Mouse (Mus musculus): ENCODE measurements around the gene Rsu1. TPM values are rescaled to one million over a fixed set of nuclear protein-coding genes. Genes with fewer than 3 reads are reported as not detected.
A peak's percentile ranks its signal among the peaks of the same experiment; 100 is the strongest.

Rsu1 gene
- polyA plus RNA-seq (2015; fragmentation: Nextera tagmentation; extraction: Ambion mirVana), result 45.9 and 50.0 TPM in 2 replicates

GRCm38 (mm10) chr2:13271165-13271957, at the start of gene Rsu1:
TSS of gene Rsu1 (minus strand) at chr2:13271415.
- peak within 1 kb of the TSS; percentile 70 for H3K9ac ChIP-seq
- H3K36me3 ChIP-seq (ENCODE audit: poor library complexity, severe bottlenecking), result no peaks in the 10 kb centered on the region
- ATAC-seq, result peak; percentile 99
- H3K4me3 ChIP-seq, result peak within 1 kb of the TSS; percentile 57
- H3K27ac ChIP-seq, result no peak within 1 kb of the TSS
- peak within 1 kb of the TSS; percentile 78 for H3K4me2 ChIP-seq
- H3K9me3 ChIP-seq (replicated peaks), result no peaks in the 10 kb centered on the region
- H3K4me1 ChIP-seq, result peaks cover 10% of the 10 kb centered on the region; the same call in 1 of the 2 replicates
- under 1% methylated on average over 37 of the region's 37 CpGs for WGBS
- H3K27me3 ChIP-seq, result no peaks in the 10 kb centered on the region

- no peaks in the 10 kb centered on the region for H3K9me3 ChIP-seq (replicated peaks)
- no peaks in the 10 kb centered on the region for H3K4me1 ChIP-seq
- H3K9ac ChIP-seq, result no peak overlapping the region
- WGBS, result 90% methylated on average over 3 of the region's 3 CpGs
- H3K4me2 ChIP-seq, result no peak overlapping the region
- H3K36me3 ChIP-seq (ENCODE audit: poor library complexity, severe bottlenecking), result no peaks in the 10 kb centered on the region
- H3K27me3 ChIP-seq, result no peaks in the 10 kb centered on the region
- H3K27ac ChIP-seq, result no peak overlapping the region
- H3K4me3 ChIP-seq, result no peak overlapping the region
- no peak for ATAC-seq
These were observed 32.2 kb upstream of the Rsu1 start for GRCm38 (mm10) chr2:13303376-13303775.

DNA sequence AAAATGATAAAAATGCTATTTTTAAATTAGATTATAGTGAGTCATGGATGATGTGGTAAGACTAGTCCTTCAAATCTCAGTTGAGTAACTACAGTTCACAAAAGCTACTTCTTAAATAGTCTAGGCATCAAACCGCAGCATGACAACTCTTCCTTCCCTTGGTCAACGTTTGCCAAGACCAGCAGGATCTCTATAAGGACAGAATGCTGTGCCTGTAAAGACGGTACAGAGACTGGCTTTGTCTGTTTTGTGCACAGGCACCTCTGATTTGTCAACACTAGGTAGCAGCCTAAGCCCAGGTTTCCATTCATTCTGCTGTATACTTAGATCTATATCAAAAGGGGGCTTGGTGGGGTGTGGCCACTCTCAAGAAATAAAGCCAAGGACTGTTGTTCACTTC, 27.8 kb upstream of the Rsu1 start:
- H3K36me3 ChIP-seq (ENCODE audit: poor library complexity, severe bottlenecking), result no peaks in the 10 kb centered on the region
- 23% methylated on average over 3 of the region's 3 CpGs for WGBS

DNA sequence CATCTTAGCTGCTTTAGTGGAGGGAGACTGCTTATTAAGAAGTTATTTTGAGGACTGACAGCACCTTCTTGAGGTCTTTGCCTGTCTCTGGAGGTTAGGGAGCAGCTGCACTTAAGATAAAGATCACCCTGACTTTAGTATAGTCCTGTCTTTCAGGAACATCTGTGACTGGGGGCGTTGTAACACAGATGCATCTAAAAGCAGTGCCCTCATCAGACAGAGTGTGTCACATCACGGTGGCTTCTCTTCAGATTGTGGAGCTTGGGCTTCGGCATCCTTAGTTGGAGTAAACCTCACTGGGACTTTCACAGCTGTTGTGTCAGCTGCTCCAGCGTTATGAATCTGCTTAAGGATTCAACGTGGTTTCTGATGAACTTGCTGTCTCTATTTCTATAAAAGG, 26.5 kb upstream of the Rsu1 start:
- no peaks in the 10 kb centered on the region for H3K27me3 ChIP-seq
- no peak for ATAC-seq
- H3K4me3 ChIP-seq, result no peak overlapping the region
- H3K9ac ChIP-seq, result no peak overlapping the region
- no peaks in the 10 kb centered on the region for H3K36me3 ChIP-seq (ENCODE audit: poor library complexity, severe bottlenecking)
- 67% methylated on average over 5 of the region's 5 CpGs for WGBS
- H3K27ac ChIP-seq, result no peak overlapping the region
- no peaks in the 10 kb centered on the region for H3K4me1 ChIP-seq
- H3K9me3 ChIP-seq (replicated peaks), result no peaks in the 10 kb centered on the region
- no peak overlapping the region for H3K4me2 ChIP-seq

More for the DNA sequence above, 27.8 kb upstream of the Rsu1 start:
- H3K4me2 ChIP-seq, result no peak overlapping the region
- no peaks in the 10 kb centered on the region for H3K4me1 ChIP-seq
- no peaks in the 10 kb centered on the region for H3K27me3 ChIP-seq
- no peaks in the 10 kb centered on the region for H3K9me3 ChIP-seq (replicated peaks)
- no peak overlapping the region for H3K4me3 ChIP-seq
- no peak overlapping the region for H3K9ac ChIP-seq
- no peak overlapping the region for H3K27ac ChIP-seq
- peak; percentile 93 for ATAC-seq

- H3K4me3 ChIP-seq, result no peak overlapping the region
- H3K4me2 ChIP-seq, result no peak overlapping the region
- no peaks in the 10 kb centered on the region for H3K27me3 ChIP-seq
- WGBS, result 2% methylated on average over 1 of the region's 1 CpGs
- no peak overlapping the region for H3K9ac ChIP-seq
- H3K36me3 ChIP-seq (ENCODE audit: poor library complexity, severe bottlenecking), result no peaks in the 10 kb centered on the region
- ATAC-seq, result peak; percentile 63
- H3K27ac ChIP-seq, result no peak overlapping the region
- no peaks in the 10 kb centered on the region for H3K4me1 ChIP-seq
- H3K9me3 ChIP-seq (replicated peaks), result no peaks in the 10 kb centered on the region
These were observed 19.4 kb upstream of the Rsu1 start for GRCm38 (mm10) chr2:13290661-13291060.

GRCm38 (mm10) chr2:13290070-13290469, 18.9 kb upstream of the Rsu1 start:
- Histone ChIP-seq H3K4me1 (no peaks in the 10 kb centered on the region), H3K4me2 (no peak overlapping the region), H3K27ac (no peak overlapping the region), H3K4me3 (no peak overlapping the region), H3K36me3 (ENCODE audit: poor library complexity, severe bottlenecking) (no peaks in the 10 kb centered on the region), H3K9me3 (replicated peaks) (no peaks in the 10 kb centered on the region), H3K9ac (no peak overlapping the region), H3K27me3 (no peaks in the 10 kb centered on the region)
- ATAC-seq, result peak; percentile 27; the same call in 1 of the 2 replicates
- 78% methylated on average over 3 of the region's 3 CpGs for WGBS

DNA sequence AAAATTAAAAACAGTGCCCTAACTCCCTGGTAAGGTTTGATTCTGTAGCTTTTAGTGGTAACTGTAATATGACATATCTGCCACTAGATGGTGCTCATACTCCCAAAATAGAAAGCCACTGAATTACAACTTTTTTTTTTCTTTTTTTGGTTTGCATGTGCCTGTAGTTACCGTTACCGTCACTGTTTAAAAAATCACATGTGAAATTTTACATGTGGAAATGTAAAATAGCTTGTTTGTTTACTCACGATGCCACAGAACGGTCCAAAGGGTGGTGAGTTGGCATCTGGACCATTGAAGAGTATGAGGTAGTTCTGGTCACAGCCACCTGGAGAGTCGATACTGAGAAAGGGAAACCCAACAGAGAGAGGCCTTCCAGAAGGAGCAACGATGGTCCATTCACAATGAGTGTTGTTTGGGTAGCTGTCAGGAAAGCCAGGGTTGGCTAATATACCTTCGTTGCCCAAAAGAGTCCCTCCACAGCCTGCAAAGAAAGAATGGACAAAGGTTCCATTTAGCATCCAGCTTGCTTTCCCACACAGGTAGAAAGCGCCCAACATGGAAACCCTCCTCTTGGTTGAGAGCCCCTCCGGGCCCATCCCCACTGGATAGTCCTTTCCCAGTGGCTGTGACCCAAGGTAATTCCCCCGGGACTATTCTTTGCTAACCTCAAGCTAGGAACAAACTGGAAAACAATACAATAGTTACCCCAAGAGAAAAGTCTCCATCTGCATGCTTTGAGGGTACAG, 7.1 kb upstream of the Rsu1 start:
- H3K9ac ChIP-seq, result no peak overlapping the region
- H3K4me1 ChIP-seq, result no peaks in the 10 kb centered on the region
- ATAC-seq, result peak; percentile 65
- H3K27ac ChIP-seq, result no peak overlapping the region
- no peaks in the 10 kb centered on the region for H3K36me3 ChIP-seq (ENCODE audit: poor library complexity, severe bottlenecking)
- 54% methylated on average over 10 of the region's 10 CpGs for WGBS
- H3K27me3 ChIP-seq, result no peaks in the 10 kb centered on the region
- no peak overlapping the region for H3K4me2 ChIP-seq
- H3K9me3 ChIP-seq (replicated peaks), result no peaks in the 10 kb centered on the region
- H3K4me3 ChIP-seq, result no peak overlapping the region

GRCm38 (mm10) chr2:13275874-13276273, 4.7 kb upstream of the Rsu1 start:
- no peaks in the 10 kb centered on the region for H3K9me3 ChIP-seq (replicated peaks)
- no peak for ATAC-seq
- WGBS, result 56% methylated on average over 7 of the region's 7 CpGs

GRCm38 (mm10) chr2:13270736-13271135, 479 bp downstream of the Rsu1 start:
- Histone ChIP-seq H3K36me3 (ENCODE audit: poor library complexity, severe bottlenecking) (no peaks in the 10 kb centered on the region), H3K27ac (no peak overlapping the region), H3K9ac (peak overlapping the region; percentile 70), H3K4me3 (peak overlapping the region; percentile 57), H3K9me3 (replicated peaks) (no peaks in the 10 kb centered on the region), H3K27me3 (no peaks in the 10 kb centered on the region), H3K4me2 (peak overlapping the region; percentile 78), H3K4me1 (peaks cover 10% of the 10 kb centered on the region; the same call in 1 of the 2 replicates)
- 58% methylated on average over 8 of the region's 8 CpGs for WGBS
- ATAC-seq, result no peak

More at GRCm38 (mm10) chr2:13275874-13276273, 4.7 kb upstream of the Rsu1 start:
- Histone ChIP-seq H3K4me3 (no peak overlapping the region), H3K36me3 (ENCODE audit: poor library complexity, severe bottlenecking) (no peaks in the 10 kb centered on the region), H3K4me1 (peaks cover 5% of the 10 kb centered on the region; the same call in 1 of the 2 replicates), H3K27ac (no peak overlapping the region), H3K4me2 (no peak overlapping the region), H3K27me3 (no peaks in the 10 kb centered on the region), H3K9ac (no peak overlapping the region)

DNA sequence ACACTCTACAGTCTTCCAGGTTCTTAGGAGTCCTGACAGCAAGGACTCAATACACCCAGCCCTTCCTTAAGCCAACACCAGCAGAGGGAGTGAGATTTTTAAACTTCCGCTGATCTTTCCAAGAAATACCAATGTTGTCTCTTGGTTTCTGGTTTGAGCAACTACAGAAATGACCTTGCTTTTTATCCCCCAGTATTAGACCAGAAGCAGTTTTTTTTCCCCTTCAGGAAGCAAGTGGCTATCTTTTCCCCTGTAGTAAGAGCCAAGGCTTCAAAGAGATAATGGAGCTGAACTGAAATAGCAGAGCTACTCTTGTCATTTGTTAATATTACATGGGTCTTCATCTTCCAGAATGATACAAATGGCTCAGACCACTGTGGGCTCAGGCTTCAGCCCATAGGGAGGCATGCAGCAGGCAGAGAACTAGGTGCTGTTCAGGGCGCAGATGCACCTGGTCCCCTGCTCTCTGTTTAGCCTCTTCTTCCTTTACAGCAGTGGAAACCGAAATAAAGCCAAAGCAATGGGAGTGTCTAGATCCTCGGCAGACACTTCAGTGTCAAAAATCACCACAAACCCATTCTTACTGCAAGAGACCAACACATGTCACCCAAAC, 2.4 kb downstream of the Rsu1 start:
- H3K4me3 ChIP-seq, result no peak overlapping the region
- no peaks in the 10 kb centered on the region for H3K36me3 ChIP-seq (ENCODE audit: poor library complexity, severe bottlenecking)
- no peak overlapping the region for H3K27ac ChIP-seq
- H3K4me1 ChIP-seq, result peaks cover 10% of the 10 kb centered on the region; the same call in 1 of the 2 replicates
- 94% methylated on average over 4 of the region's 4 CpGs for WGBS
- no peak overlapping the region for H3K4me2 ChIP-seq
- no peak for ATAC-seq
- no peaks in the 10 kb centered on the region for H3K9me3 ChIP-seq (replicated peaks)
- no peaks in the 10 kb centered on the region for H3K27me3 ChIP-seq
- H3K9ac ChIP-seq, result no peak overlapping the region

DNA sequence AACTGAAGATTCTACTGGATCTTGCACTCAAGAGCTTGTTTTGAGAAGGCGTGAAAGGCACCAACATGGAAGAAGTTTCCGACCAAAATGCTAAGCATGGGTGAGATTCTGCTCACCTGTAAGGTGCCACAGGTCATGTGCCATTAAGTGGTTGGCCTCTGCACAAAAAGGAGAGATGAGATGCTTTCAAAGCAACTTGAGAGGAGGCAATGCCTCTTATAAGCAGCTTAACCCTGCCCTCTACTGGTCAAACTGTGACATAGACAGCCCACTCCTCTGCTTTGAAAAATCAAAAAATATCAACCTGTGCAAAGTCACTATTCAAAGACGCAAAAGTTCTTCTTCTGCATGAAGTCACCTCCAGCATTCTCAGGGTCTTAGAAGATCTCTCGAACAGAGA, 6.3 kb downstream of the Rsu1 start:
- peak; percentile 76 for ATAC-seq

DNA sequence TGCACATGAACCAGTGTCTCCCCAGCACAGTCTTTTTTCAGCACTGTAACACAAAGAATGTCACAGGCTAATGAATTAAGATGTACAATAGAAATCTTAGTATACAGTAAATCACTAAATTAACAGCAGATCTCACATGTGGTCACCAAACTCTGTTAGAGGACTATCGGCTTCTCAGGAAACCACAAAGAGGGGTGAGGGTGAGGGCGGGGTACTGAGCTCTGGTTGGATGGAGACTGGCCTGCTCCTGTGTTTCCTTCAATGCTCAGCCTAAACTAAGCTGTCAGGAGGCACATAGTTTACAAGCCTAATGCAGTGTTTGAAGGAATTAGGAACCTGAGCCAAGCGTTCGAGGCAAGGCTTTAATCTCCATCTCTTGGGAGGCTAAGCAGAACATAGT, 8.1 kb downstream of the Rsu1 start:
- H3K4me2 ChIP-seq, result no peak overlapping the region
- ATAC-seq, result no peak
- H3K36me3 ChIP-seq (ENCODE audit: poor library complexity, severe bottlenecking), result no peaks in the 10 kb centered on the region
- H3K27me3 ChIP-seq, result no peaks in the 10 kb centered on the region
- no peaks in the 10 kb centered on the region for H3K4me1 ChIP-seq
- H3K9me3 ChIP-seq (replicated peaks), result no peaks in the 10 kb centered on the region
- 75% methylated on average over 4 of the region's 4 CpGs for WGBS
- H3K4me3 ChIP-seq, result no peak overlapping the region
- no peak overlapping the region for H3K27ac ChIP-seq
- H3K9ac ChIP-seq, result no peak overlapping the region

More for the DNA sequence above, 6.3 kb downstream of the Rsu1 start:
- no peak overlapping the region for H3K4me3 ChIP-seq
- 47% methylated on average over 4 of the region's 4 CpGs for WGBS
- H3K4me1 ChIP-seq, result no peaks in the 10 kb centered on the region
- no peak overlapping the region for H3K27ac ChIP-seq
- no peaks in the 10 kb centered on the region for H3K36me3 ChIP-seq (ENCODE audit: poor library complexity, severe bottlenecking)
- H3K4me2 ChIP-seq, result no peak overlapping the region
- H3K27me3 ChIP-seq, result no peaks in the 10 kb centered on the region
- H3K9ac ChIP-seq, result no peak overlapping the region
- no peaks in the 10 kb centered on the region for H3K9me3 ChIP-seq (replicated peaks)
